Mouse (Mus musculus): ENCODE data around the gene Aqp1.

The Aqp1 gene

GRCm38 (mm10) chr6:55335989-55336514, at the start of gene Aqp1:
Gene Aqp1, plus strand, starts transcription at chr6:55336432.
- peak; percentile 89 to 92 for DNase-seq

GRCm38 (mm10) chr6:55288007-55288602, 48.1 kb upstream of the Aqp1 start:
- DNase-seq, result peak; percentile 65 to 68

DNA sequence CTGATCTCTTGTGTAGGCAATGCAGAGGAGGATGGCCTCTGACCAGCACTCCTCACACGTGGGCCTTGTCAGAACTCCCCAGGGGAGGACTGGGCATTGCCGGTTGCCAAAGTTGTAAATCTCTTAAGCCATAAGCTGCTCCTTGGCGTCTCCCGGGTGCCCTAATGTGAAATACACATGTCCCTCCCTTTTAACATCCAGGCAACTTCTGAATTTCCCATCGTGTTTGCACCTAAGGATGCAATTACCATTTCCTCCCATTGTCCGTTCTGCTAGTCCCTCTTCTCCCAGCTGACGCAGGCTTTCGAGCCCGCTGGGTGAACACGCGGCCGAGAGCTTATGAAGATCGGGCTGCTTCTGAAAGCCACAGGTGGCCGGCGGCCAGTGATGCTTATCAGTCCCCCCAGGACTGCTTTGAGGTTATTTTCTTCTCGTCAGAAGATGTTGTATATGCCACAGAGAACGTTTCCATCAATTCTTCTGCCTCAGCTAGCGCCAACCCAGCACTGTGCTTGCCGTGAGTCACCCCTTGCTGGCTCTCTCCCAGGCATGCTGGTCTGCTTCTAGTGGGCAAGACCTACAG, 41.6 kb upstream of the Aqp1 start:
- DNase-seq, result peak; percentile 44 to 51

DNA sequence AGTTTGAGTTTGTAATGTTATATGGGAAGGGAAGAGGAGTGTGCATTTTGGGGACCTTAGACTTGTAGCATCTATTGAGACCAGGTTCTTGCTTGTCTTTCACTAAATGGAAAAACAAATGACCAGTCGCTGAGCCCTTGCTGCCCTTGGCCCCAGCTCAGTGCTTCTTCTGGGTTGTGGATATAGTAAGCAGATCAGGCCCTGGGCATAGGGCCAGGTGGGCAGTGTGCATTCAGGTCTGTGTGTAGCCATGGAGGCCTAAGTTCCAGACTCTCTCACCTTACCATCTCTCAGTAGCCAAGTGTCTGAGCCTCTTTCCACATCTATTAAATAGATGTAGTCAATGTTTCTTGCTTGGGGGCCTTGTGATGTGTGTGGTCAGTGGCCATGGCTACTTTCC, 40.9 kb upstream of the Aqp1 start:
- peak; percentile 49 to 50 for DNase-seq

GRCm38 (mm10) chr6:55299482-55299881, 36.8 kb upstream of the Aqp1 start:
- DNase-seq, result peak; percentile 62 to 70

GRCm38 (mm10) chr6:55299917-55300316, 36.3 kb upstream of the Aqp1 start:
- peak; percentile 52 to 74 for DNase-seq

DNA sequence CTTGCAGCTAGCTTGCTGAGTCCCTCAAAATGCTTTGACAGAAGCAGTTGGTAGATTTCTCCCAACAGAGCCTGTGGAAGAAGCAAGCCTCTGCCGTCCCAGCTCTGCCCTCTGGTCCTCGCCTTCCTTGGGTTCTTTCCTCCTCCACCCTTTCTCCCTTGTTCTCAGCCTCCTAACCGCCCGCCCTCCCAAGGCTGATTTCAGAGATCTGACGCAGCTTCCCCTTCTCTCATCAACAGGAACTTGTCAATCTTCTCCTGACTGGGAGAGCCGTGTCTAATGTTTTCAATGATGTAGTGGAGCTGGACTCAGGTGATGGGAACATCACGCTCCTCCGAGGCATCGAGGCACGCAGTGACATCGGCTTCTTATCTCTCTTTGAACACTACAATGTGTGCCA, 35.5 kb upstream of the Aqp1 start:
- DNase-seq, result no peak

DNA sequence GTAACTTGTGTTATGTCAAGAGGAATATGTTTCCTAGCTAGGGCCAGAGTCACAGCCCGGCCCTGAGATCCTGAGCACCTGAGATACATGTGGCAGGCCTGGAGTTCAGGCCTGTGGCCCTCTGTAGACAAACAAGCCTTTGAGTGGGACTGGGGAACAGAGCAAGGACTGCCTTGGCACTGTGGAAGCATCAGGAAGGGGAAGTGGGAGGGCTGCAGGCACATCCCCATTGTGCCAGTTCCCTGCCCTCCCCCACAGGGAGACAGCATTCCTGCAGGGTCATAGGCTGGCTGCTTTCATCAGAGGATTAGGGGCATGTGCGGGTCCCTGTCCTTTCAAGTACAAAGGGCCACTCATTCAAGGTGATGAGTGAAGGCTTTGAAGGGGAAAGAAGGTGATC, 26.1 kb upstream of the Aqp1 start:
- no peak for DNase-seq

GRCm38 (mm10) chr6:55311962-55312361, 24.3 kb upstream of the Aqp1 start:
- no peak for DNase-seq

DNA sequence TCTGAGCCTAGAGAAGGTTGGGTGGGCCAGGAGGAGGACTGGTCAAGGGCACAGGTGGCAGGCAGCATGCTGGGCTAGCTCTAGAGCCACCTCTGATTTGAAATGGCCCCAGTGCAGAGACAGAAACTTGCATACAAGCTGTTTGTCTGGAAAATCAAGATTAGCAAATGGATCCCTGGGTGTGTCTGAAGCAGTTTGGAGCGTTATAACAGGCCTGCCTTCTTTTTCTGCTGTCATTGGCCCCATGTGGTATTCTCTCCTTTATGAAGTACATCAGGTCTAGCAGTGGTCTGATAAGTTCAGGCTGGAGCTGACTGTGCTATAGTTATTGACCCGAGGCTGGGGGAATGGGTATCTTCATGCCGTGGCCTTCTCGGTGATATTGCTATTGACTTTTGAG, 22.3 kb upstream of the Aqp1 start:
- no peak for DNase-seq

GRCm38 (mm10) chr6:55314628-55315027, 21.6 kb upstream of the Aqp1 start:
- DNase-seq, result no peak

- DNase-seq, result no peak
These were observed 17.6 kb upstream of the Aqp1 start for GRCm38 (mm10) chr6:55318597-55318996.

- no peak for DNase-seq
These were observed 16.4 kb upstream of the Aqp1 start for GRCm38 (mm10) chr6:55319585-55320551.

GRCm38 (mm10) chr6:55320894-55321293, 15.3 kb upstream of the Aqp1 start:
- no peak for DNase-seq

DNA sequence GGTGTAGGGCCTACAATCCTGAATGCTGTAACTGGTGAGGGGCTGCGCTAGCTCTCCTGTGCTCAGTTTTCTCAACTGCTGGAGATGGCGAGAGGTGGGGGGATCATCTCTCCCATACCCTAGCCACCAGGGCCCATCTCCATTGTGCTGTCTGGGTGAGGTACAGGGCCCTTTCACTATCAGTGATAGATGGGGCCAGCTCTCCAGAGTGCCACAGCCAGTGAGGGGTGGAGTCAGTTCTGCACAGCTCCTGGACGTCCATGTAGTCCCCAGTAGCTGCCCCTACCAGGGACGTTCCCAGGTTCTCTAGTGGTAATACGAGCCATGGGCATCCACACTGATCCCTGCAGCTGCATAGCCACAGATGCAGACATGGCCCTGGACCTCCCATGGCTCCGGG, 14.7 kb upstream of the Aqp1 start:
- no peak for DNase-seq

DNA sequence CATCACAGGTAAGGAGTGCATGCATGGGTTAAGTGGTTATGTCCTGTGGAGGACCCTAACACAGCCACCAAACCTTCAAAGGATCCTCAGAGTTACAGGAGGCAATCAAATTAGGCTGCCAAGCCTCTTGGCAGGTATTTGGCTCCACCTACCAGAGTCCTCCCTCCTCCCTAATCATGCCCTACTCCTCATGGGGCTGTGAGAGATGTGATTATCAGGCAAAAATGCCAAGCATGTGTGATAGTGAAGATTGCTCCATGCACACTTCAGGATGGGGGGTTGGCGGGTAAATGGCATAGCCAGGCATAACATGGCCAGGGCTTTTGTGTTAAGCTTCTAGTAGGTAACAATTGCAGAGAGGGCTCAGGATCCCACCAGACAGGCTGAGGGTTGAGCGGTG, 13.3 kb upstream of the Aqp1 start:
- no peak for DNase-seq

DNA sequence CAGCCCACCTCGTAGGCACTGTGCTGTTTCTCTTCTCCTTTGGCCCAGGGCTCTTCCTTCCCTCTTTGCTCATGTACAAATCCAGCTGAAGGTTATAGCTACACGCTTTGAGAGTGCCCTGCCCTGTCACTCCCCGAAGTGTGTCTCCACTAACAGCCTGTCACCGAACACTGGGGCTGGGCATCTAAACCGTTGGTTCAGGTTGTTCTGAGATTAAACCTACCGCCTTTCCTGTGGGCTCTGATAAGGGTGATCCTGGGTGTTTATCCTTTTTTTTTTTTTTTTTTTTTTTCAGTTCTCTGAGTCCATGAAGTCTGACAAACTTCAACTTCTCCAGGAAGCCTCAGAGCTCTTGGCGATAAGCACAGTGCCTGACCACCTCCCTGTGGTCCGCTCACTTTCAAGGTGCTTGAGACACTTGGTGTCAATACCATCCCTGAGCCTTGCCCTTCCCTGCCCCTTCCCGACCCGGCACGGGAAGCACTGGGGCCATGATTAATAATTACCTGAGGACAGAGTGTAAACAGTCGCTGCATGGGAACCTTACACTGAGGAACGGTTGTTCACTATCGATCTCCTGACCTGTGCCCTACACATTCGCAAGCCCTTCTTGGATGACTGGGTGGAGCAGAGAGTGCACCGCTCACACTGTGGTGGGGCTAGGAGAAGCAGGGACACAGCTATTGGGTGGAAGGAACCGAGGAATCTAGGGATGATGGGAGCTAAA, 12.2 kb upstream of the Aqp1 start:
- peak; percentile 68 to 72 for DNase-seq

DNA sequence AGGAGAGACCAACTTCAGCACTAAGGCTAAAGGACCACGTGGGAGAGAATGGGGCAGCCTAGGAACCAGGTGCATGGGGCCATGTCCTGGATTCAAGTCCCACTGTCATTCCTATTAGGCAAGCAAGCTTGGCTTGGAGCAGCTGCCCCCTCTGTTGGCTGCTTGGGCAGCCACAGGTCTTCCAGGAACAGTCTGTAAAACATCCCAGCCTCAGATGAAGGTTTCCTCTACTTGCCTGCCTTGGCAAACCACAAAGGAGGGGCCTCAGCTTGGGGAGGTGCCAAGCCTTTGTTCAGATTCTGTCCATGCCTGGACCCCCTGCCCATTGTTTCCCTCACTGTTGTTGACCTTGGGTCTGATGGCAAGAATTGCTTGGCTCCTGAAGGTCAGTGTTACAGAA, 11.4 kb upstream of the Aqp1 start:
- DNase-seq, result peak in 1 of 2 experiments; percentile 35

- no peak for DNase-seq
These were observed 9.9 kb upstream of the Aqp1 start for GRCm38 (mm10) chr6:55326299-55326698.

- no peak for DNase-seq
These were observed 8.9 kb upstream of the Aqp1 start for GRCm38 (mm10) chr6:55327326-55327725.

DNA sequence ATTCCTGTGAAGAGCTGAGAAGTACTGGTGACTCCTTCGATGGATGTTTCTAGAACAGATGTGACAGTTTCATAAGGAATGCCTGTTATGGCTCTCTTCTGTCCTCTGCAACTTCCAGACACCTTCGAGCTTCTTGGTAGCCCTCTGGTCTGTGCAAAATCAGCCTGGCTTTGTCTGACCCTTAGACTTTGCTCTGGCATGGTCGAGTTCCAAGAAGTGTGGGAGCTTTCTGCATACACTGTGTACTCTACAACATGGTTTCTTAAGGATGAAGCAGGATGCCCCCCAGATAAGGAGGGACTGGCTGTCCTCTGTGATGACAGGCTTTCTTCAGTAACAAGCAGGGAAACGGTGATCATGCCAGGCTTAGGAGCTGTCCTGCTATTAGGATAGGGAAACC, 8.1 kb upstream of the Aqp1 start:
- DNase-seq, result peak; percentile 75 to 80

- no peak for DNase-seq
These were observed 4.9 kb upstream of the Aqp1 start for GRCm38 (mm10) chr6:55331315-55331714.
